Mouse (Mus musculus) liver, adult 2 months (tissue): Measurements from ENCODE around the gene Cdc27.

Experiments used
- CTCF ChIP-seq: fragments of 200-500 bp; IDR thresholded peaks from 2 replicates; pipeline ENCODE4 v1.5.1; 2011; ENCODE audit warnings: low read depth, low read length, control low read depth
- POLR2A ChIP-seq: fragments of 200-500 bp; IDR thresholded peaks from 2 replicates; pipeline ENCODE4 v1.6.1; 2011; ENCODE audit warnings: low read length, control low read depth; ENCODE audit not compliant: insufficient read depth; ENCODE audit errors: extremely low read depth

GRCm38 (mm10) chr11:104582630-104583364 is 32.4 kb upstream of the Cdc27 start:
- TF ChIP-seq POLR2A, result no peak
- no peak for TF ChIP-seq CTCF
